Comparison of ENCODE assay signal across 19 mouse cellular contexts in genomic region chr15:102461430-102462075, GRCm38 (mm10). TPM values are rescaled to one million over a fixed set of nuclear protein-coding genes. Genes with fewer than 3 reads are reported as not detected.
A peak's percentile ranks its signal among the peaks of the same experiment; 100 is the strongest.
DNase-seq lines count a peak whose midpoint lies in the region; ATAC-seq and TF ChIP-seq lines count a peak whose summit lies in the region.
"Had no signal": no experiment of that assay in that cellular context is flagged by ENCODE, and none has a peak within 500 bp of the region (broad histone marks: within the 10 kb centered on the region; RNA-seq: fewer than 3 reads in every experiment).

No protein-coding gene starts in this region.

- no peaks in the 10 kb centered on the region for H3K9me3 ChIP-seq in heart, embryonic 14.5 days (ENCODE audit: control insufficient read depth, low read length)
- no peaks in the 10 kb centered on the region for H3K9me3 ChIP-seq in E14TG2a.4 (ENCODE audit: low read length)
- no peaks in the 10 kb centered on the region for H3K9me3 ChIP-seq in liver, embryonic 16.5 days (replicated peaks; ENCODE audit: control insufficient read depth, low read length)
- H3K9me3 ChIP-seq in hindbrain, embryonic 12.5 days (replicated peaks) = no peaks in the 10 kb centered on the region
- H3K9me3 ChIP-seq: embryonic facial prominence, embryonic 15.5 days had no signal

- no peak overlapping the region for H3K27ac ChIP-seq in heart, embryonic 14.5 days (replicated peaks in 1 of 2; ENCODE audit: control insufficient read depth in 1 of 2, insufficient read depth in 1 of 2, low read depth in 2 of 2, low read length in 2 of 2)
- peak overlapping the region; percentile 53; the same call in 1 of the 2 replicates for H3K27ac ChIP-seq in bone marrow, adult 2 months (ENCODE audit: control insufficient read depth, insufficient read depth, low read depth, low read length, poor library complexity)
- peak overlapping the region; percentile 65 for H3K27ac ChIP-seq in liver, embryonic 16.5 days (ENCODE audit: low read length)
- H3K27ac ChIP-seq in layer of hippocampus, adult 2 months = no peak overlapping the region
- H3K27ac ChIP-seq in hindbrain, embryonic 12.5 days = no peak overlapping the region
- H3K27ac ChIP-seq: embryonic facial prominence, embryonic 15.5 days had no signal

- peaks cover 12% of the 10 kb centered on the region for H3K36me3 ChIP-seq in heart, embryonic 14.5 days (ENCODE audit: control insufficient read depth, insufficient read depth, low read length)
- H3K36me3 ChIP-seq in E14TG2a.4 (ENCODE audit: insufficient read depth, low read length) = peaks cover 49% of the 10 kb centered on the region
- peaks cover 11% of the 10 kb centered on the region; the same call in 1 of the 2 replicates for H3K36me3 ChIP-seq in liver, embryonic 16.5 days (ENCODE audit: control insufficient read depth, insufficient read depth)
- H3K36me3 ChIP-seq in hindbrain, embryonic 12.5 days = 0 out of 2 replicates have a peak, but pooled peaks cover 7% of the 10 kb centered on the region

- ATAC-seq in heart, embryonic 14.5 days (ENCODE audit: insufficient number of reproducible peaks, insufficient read depth, low FRiP score, low read depth) = no peak
- ATAC-seq in liver, embryonic 16.5 days (ENCODE audit: low read depth) = no peak
- no peak for ATAC-seq in hindbrain, embryonic 12.5 days (ENCODE audit: low FRiP score)
- ATAC-seq: lung, postnatal 0 days had no signal

- no peak overlapping the region for H3K4me3 ChIP-seq in heart, embryonic 14.5 days (ENCODE audit: control insufficient read depth in 1 of 2, insufficient read depth in 1 of 2, low read depth in 1 of 2, low read length in 2 of 2)
- peak overlapping the region; percentile 80 for H3K4me3 ChIP-seq in E14TG2a.4 (replicated peaks; ENCODE audit: low read length)
- peak overlapping the region; percentile 51 for H3K4me3 ChIP-seq in bone marrow, adult 2 months (replicated peaks; ENCODE audit: control insufficient read depth, low read depth, low read length)
- H3K4me3 ChIP-seq in liver, embryonic 16.5 days (ENCODE audit: low read depth, low read length) = peak overlapping the region; percentile 61
- H3K4me3 ChIP-seq in layer of hippocampus, adult 2 months = no peak overlapping the region
- no peak overlapping the region for H3K4me3 ChIP-seq in hindbrain, embryonic 12.5 days
- H3K4me3 ChIP-seq: embryonic facial prominence, embryonic 15.5 days had no signal

- no peak; the same call in none of the 2 replicates for TF ChIP-seq CTCF in E14TG2a.4 (conservative IDR thresholded peaks at IDR 0.05; ENCODE audit: low read length)
- TF ChIP-seq CTCF in bone marrow, adult 2 months (IDR thresholded peaks at IDR 0.05; ENCODE audit: control insufficient read depth, insufficient read depth, low read length) = no peak
- TF ChIP-seq CTCF in layer of hippocampus, adult 2 months (conservative IDR thresholded peaks at IDR 0.05) = no peak

- no peaks in the 10 kb centered on the region for H3K27me3 ChIP-seq in heart, embryonic 14.5 days (ENCODE audit: control insufficient read depth, insufficient read depth, low read length)
- H3K27me3 ChIP-seq in E14TG2a.4 (ENCODE audit: insufficient read depth, low read length) = no peaks in the 10 kb centered on the region
- no peaks in the 10 kb centered on the region for H3K27me3 ChIP-seq in liver, embryonic 16.5 days (ENCODE audit: control insufficient read depth, insufficient read depth, low read depth, low read length)
- H3K27me3 ChIP-seq in hindbrain, embryonic 12.5 days = no peaks in the 10 kb centered on the region
- H3K27me3 ChIP-seq: embryonic facial prominence, embryonic 15.5 days had no signal

- no peak for TF ChIP-seq POLR2A in bone marrow, adult 2 months (IDR thresholded peaks at IDR 0.05; ENCODE audit: borderline replicate concordance, control insufficient read depth, low read depth, low read length)

- intact Hi-C loops in left cerebral cortex, postnatal 4 days (cut with DNase I) = no loop called here

- peak overlapping the region; percentile 77; the same call in 1 of the 2 replicates for H3K4me2 ChIP-seq in heart, embryonic 14.5 days (ENCODE audit: low read length)
- H3K4me2 ChIP-seq in liver, embryonic 16.5 days (ENCODE audit: low read depth, low read length) = peak overlapping the region; percentile 70
- H3K4me2 ChIP-seq in hindbrain, embryonic 12.5 days (replicated peaks) = no peak overlapping the region
- H3K4me2 ChIP-seq: embryonic facial prominence, embryonic 15.5 days had no signal

- no peak for DNase-seq in heart, adult 8-10 months (ENCODE audit: low spot score)
- DNase-seq in left cerebral cortex, postnatal 4 days = no peak
- DNase-seq in layer of hippocampus, adult 2 months (ENCODE audit: low spot score in 2 of 2) = no peak
- DNase-seq: cerebellum, postnatal 25 days; kidney, adult 11 months; midbrain, embryonic 14.5 days; right cerebral cortex, postnatal 14 days had no signal

- WGBS in heart, embryonic 14.5 days = 84% methylated on average over 9 of the region's 9 CpGs
- WGBS in bone marrow, adult 2 months = 63% methylated on average over 9 of the region's 9 CpGs
- WGBS in liver, embryonic 16.5 days (ENCODE audit: insufficient replicate concordance) = 69% methylated on average over 9 of the region's 9 CpGs
- 87% methylated on average over 9 of the region's 9 CpGs for WGBS in hindbrain, embryonic 12.5 days

- peaks cover 9 to 28% of the 10 kb centered on the region in 2 experiments for H3K4me1 ChIP-seq in heart, embryonic 14.5 days (ENCODE audit: control insufficient read depth in 2 of 2, insufficient read depth in 2 of 2, low read length in 2 of 2)
- H3K4me1 ChIP-seq in E14TG2a.4 (replicated peaks; ENCODE audit: low read depth, low read length) = peaks cover 58% of the 10 kb centered on the region
- H3K4me1 ChIP-seq in bone marrow, adult 2 months (ENCODE audit: control insufficient read depth, insufficient read depth, low read length) = peaks cover 2% of the 10 kb centered on the region
- H3K4me1 ChIP-seq in liver, embryonic 16.5 days (ENCODE audit: control insufficient read depth, low read depth, low read length) = peaks cover 40% of the 10 kb centered on the region
- H3K4me1 ChIP-seq in hindbrain, embryonic 12.5 days = peaks cover 20% of the 10 kb centered on the region

- H3K9ac ChIP-seq in heart, embryonic 14.5 days (ENCODE audit: low read length) = peak overlapping the region; percentile 21; the same call in 1 of the 2 replicates
- H3K9ac ChIP-seq in liver, embryonic 16.5 days (ENCODE audit: low read depth, low read length) = peak overlapping the region; percentile 50
- H3K9ac ChIP-seq in hindbrain, embryonic 12.5 days = no peak overlapping the region
- H3K9ac ChIP-seq: embryonic facial prominence, embryonic 15.5 days had no signal

RNA-seq across cellular contexts. Expression of gene Prr13, which starts 2.7 kb away (rescaled TPM):
- polyA plus RNA-seq in heart, embryonic 14.5 days (2014; fragmentation: Nextera tagmentation; extraction: Ambion mirVana) = 108 and 114 TPM in 2 replicates
- total RNA-seq in heart, adult 8-10 months (2022) = 10 to 100 TPM; 18.7 to 25.3 (median 22.0) TPM
- polyA plus RNA-seq in bone marrow, adult 2 months (2011; ENCODE audit: insufficient read depth, insufficient read length, low replicate concordance, missing spikeins) = 125 and 251 TPM in 2 replicates
- 120 and 139 TPM in 2 replicates for polyA plus RNA-seq in liver, embryonic 16.5 days (2015; fragmentation: Nextera tagmentation; extraction: Ambion mirVana)
- 10 to 100 TPM; 18.6 to 20.0 TPM for total RNA-seq in left cerebral cortex, postnatal 4 days (2021)
- 10 to 100 TPM; 40.2 to 42.7 TPM for total RNA-seq in layer of hippocampus, adult 2 months (2021)
- polyA plus RNA-seq in hindbrain, embryonic 12.5 days (2016; fragmentation: Nextera tagmentation; extraction: Ambion mirVana) = 89.7 and 91.3 TPM in 2 replicates

RNA-seq across cellular contexts. Expression of gene Pcbp2, which starts 8.8 kb away (rescaled TPM):
- polyA plus RNA-seq in heart, embryonic 14.5 days (2014; fragmentation: Nextera tagmentation; extraction: Ambion mirVana) = 184 and 194 TPM in 2 replicates
- 100 to 1,000 TPM; 452 to 509 (median 465) TPM for total RNA-seq in heart, adult 8-10 months (2022)
- polyA plus RNA-seq in bone marrow, adult 2 months (2011; ENCODE audit: insufficient read depth, insufficient read length, low replicate concordance, missing spikeins) = 210 and 264 TPM in 2 replicates
- 64.7 and 67.7 TPM in 2 replicates for polyA plus RNA-seq in liver, embryonic 16.5 days (2015; fragmentation: Nextera tagmentation; extraction: Ambion mirVana)
- 100 to 1,000 TPM; 546 to 548 TPM for total RNA-seq in left cerebral cortex, postnatal 4 days (2021)
- 100 to 1,000 TPM; 496 to 505 TPM for total RNA-seq in layer of hippocampus, adult 2 months (2021)
- 153 and 161 TPM in 2 replicates for polyA plus RNA-seq in hindbrain, embryonic 12.5 days (2016; fragmentation: Nextera tagmentation; extraction: Ambion mirVana)

RNA-seq across cellular contexts. Expression of gene Amhr2, which starts 16.4 kb away (rescaled TPM):
- polyA plus RNA-seq in heart, embryonic 14.5 days (2014; fragmentation: Nextera tagmentation; extraction: Ambion mirVana) = 2.1 and 3.1 TPM in 2 replicates
- under 1 TPM; 0.19 to 1.00 (median 0.63) TPM for total RNA-seq in heart, adult 8-10 months (2022)
- polyA plus RNA-seq in bone marrow, adult 2 months (2011; ENCODE audit: insufficient read depth, insufficient read length, low replicate concordance, missing spikeins) = 4.8 TPM in 1 of 2 replicates, not detected in the other
- 0.04 and 0.07 TPM in 2 replicates for polyA plus RNA-seq in liver, embryonic 16.5 days (2015; fragmentation: Nextera tagmentation; extraction: Ambion mirVana)
- 1 to 10 TPM in 1 of 2 experiments, under 1 TPM in 1; 0.93 to 1.4 TPM for total RNA-seq in left cerebral cortex, postnatal 4 days (2021)
- total RNA-seq in layer of hippocampus, adult 2 months (2021) = 1 to 10 TPM in 1 of 2 experiments, under 1 TPM in 1; 0.66 to 1.2 TPM
- polyA plus RNA-seq in hindbrain, embryonic 12.5 days (2016; fragmentation: Nextera tagmentation; extraction: Ambion mirVana) = 0.23 TPM in 1 of 2 replicates, not detected in the other

RNA-seq across cellular contexts. Expression of gene Gm10337, which starts 42.0 kb away (rescaled TPM):
- polyA plus RNA-seq in heart, embryonic 14.5 days (2014; fragmentation: Nextera tagmentation; extraction: Ambion mirVana) = 4.2 TPM in 1 of 2 replicates, not detected in the other
- total RNA-seq in heart, adult 8-10 months (2022) = not detected
- not detected in 2 replicates for polyA plus RNA-seq in bone marrow, adult 2 months (2011; ENCODE audit: insufficient read depth, insufficient read length, low replicate concordance, missing spikeins)
- polyA plus RNA-seq in liver, embryonic 16.5 days (2015; fragmentation: Nextera tagmentation; extraction: Ambion mirVana) = not detected in 2 replicates
- not detected for total RNA-seq in left cerebral cortex, postnatal 4 days (2021)
- total RNA-seq in layer of hippocampus, adult 2 months (2021) = not detected
- polyA plus RNA-seq in hindbrain, embryonic 12.5 days (2016; fragmentation: Nextera tagmentation; extraction: Ambion mirVana) = 4.3 and 6.6 TPM in 2 replicates
- total RNA-seq: layer of hippocampus, adult 18-20 months; left cerebral cortex, postnatal 25 days had no signal
- polyA plus RNA-seq: heart, postnatal 0 days; lung, postnatal 0 days; midbrain, embryonic 14.5 days; neural tube, embryonic 14.5 days; testis, adult 2 months had no signal

RNA-seq across cellular contexts. Expression of gene Map3k12, which starts 55.3 kb away (rescaled TPM):
- 10.4 and 10.7 TPM in 2 replicates for polyA plus RNA-seq in heart, embryonic 14.5 days (2014; fragmentation: Nextera tagmentation; extraction: Ambion mirVana)
- 1 to 10 TPM; 1.7 to 2.8 (median 2.3) TPM for total RNA-seq in heart, adult 8-10 months (2022)
- 2.2 and 3.1 TPM in 2 replicates for polyA plus RNA-seq in bone marrow, adult 2 months (2011; ENCODE audit: insufficient read depth, insufficient read length, low replicate concordance, missing spikeins)
- polyA plus RNA-seq in liver, embryonic 16.5 days (2015; fragmentation: Nextera tagmentation; extraction: Ambion mirVana) = 1.4 and 2.0 TPM in 2 replicates
- 10 to 100 TPM; 90.1 to 93.0 TPM for total RNA-seq in left cerebral cortex, postnatal 4 days (2021)
- 10 to 100 TPM; 95.0 to 99.9 TPM for total RNA-seq in layer of hippocampus, adult 2 months (2021)
- polyA plus RNA-seq in hindbrain, embryonic 12.5 days (2016; fragmentation: Nextera tagmentation; extraction: Ambion mirVana) = 45.5 and 46.0 TPM in 2 replicates

Comparison
In these comparisons a context has a peak if more than half of its experiments do, and no peak if none do; other contexts are left out.
1. H3K27ac ChIP-seq: peak in bone marrow, adult 2 months (single experiment) and liver, embryonic 16.5 days (single experiment); none in heart, embryonic 14.5 days (0 of 2), layer of hippocampus, adult 2 months (single experiment) and hindbrain, embryonic 12.5 days (single experiment).
2. H3K4me3 ChIP-seq: peak in E14TG2a.4 (single experiment), bone marrow, adult 2 months (single experiment) and liver, embryonic 16.5 days (single experiment); none in heart, embryonic 14.5 days (0 of 2), layer of hippocampus, adult 2 months (single experiment) and hindbrain, embryonic 12.5 days (single experiment).